Mouse (Mus musculus) limb, embryonic 15.5 days (tissue): ENCODE data around the gene Ndufs7. TPM values are rescaled to one million over a fixed set of nuclear protein-coding genes. Genes with fewer than 3 reads are reported as not detected.

Source experiments
- ATAC-seq: fragments of 200-750 bp; cut with Nextera tagmentation; 2 replicates; pipeline ENCODE4 v1.8.0; 2017; ENCODE audit warnings: low read depth, moderate TSS enrichment; ENCODE audit not compliant: insufficient number of reproducible peaks, low FRiP score, low TSS enrichment
- H3K27ac ChIP-seq: fragments of 300-500 bp; sonication (generic); 2 replicates; pipeline ENCODE4 v1.5.1; 2015; ENCODE audit warnings: moderate library complexity, mild to moderate bottlenecking, inconsistent platforms
- H3K27me3 ChIP-seq: fragments of 300-500 bp; sonication (generic); 2 replicates; pipeline ENCODE4 v1.6.1; 2015; ENCODE audit warnings: inconsistent platforms
- H3K36me3 ChIP-seq: fragments of 300-500 bp; sonication (generic); 2 replicates; pipeline ENCODE4 v1.6.1; 2015; ENCODE audit warnings: inconsistent platforms
- H3K4me1 ChIP-seq: fragments of 300-500 bp; sonication (generic); 2 replicates; pipeline ENCODE4 v1.6.1; 2015; ENCODE audit warnings: inconsistent platforms
- H3K4me2 ChIP-seq: fragments of 300-500 bp; sonication (generic); 2 replicates; pipeline ENCODE4 v1.6.1; 2015; ENCODE audit warnings: mild to moderate bottlenecking, inconsistent platforms
- H3K4me3 ChIP-seq: fragments of 300-500 bp; sonication (generic); 2 replicates; pipeline ENCODE4 v1.5.1; 2015; ENCODE audit warnings: mild to moderate bottlenecking, inconsistent platforms
- H3K9ac ChIP-seq: fragments of 300-500 bp; sonication (generic); 2 replicates; pipeline ENCODE4 v1.6.1; 2015; ENCODE audit warnings: inconsistent platforms
- H3K9me3 ChIP-seq: fragments of 300-500 bp; sonication (generic); 2 replicates; pipeline ENCODE4 v1.6.1; 2016; ENCODE audit warnings: inconsistent platforms
- WGBS: fragments of 180-500 bp; shearing (Covaris S2); methylation state at CpG from one replicate; pipeline ENCODE4 v1.1.7; 2015; 5-methylcytosine and 5-hydroxymethylcytosine counted together
- polyA plus RNA-seq: library from polyadenylated mRNA; unstranded; fragments of >200 nt; fragmentation: Nextera tagmentation; extraction: Ambion mirVana; gene quantifications from 2 replicates; pipeline ENCODE4 v1.2.1, GENCODE M21; 2015

The Ndufs7 gene
- polyA plus RNA-seq, 1 experiment from 2014 or later, result 301 TPM

- peaks cover 59% of the 10 kb centered on the region for H3K4me1 ChIP-seq
- H3K27ac ChIP-seq, result peak overlapping the region; percentile 7; the same call in 1 of the 2 replicates
- no peak overlapping the region for H3K9ac ChIP-seq
- 76% methylated on average over 6 of the region's 6 CpGs for WGBS
- H3K4me3 ChIP-seq, result no peak overlapping the region
- no peaks in the 10 kb centered on the region for H3K9me3 ChIP-seq
- peaks cover 41% of the 10 kb centered on the region for H3K36me3 ChIP-seq
- H3K27me3 ChIP-seq, result no peaks in the 10 kb centered on the region
- H3K4me2 ChIP-seq, result no peak overlapping the region
- ATAC-seq, result no peak
Observed at GRCm38 (mm10) chr10:80270734-80271181, 21.8 kb downstream of the Ndufs7 start.

- ATAC-seq, result no peak
- H3K4me2 ChIP-seq, result no peak overlapping the region
- H3K4me1 ChIP-seq, result peaks cover 53% of the 10 kb centered on the region
- no peaks in the 10 kb centered on the region for H3K9me3 ChIP-seq
- H3K4me3 ChIP-seq, result no peak overlapping the region
- peaks cover 47% of the 10 kb centered on the region for H3K36me3 ChIP-seq
- 79% methylated on average over 5 of the region's 5 CpGs for WGBS
- H3K27me3 ChIP-seq, result no peaks in the 10 kb centered on the region
- no peak overlapping the region for H3K9ac ChIP-seq
- H3K27ac ChIP-seq, result no peak overlapping the region
Observed at GRCm38 (mm10) chr10:80271186-80271843, 22.4 kb downstream of the Ndufs7 start.

GRCm38 (mm10) chr10:80271870-80272585, 23.1 kb downstream of the Ndufs7 start:
- WGBS, result 79% methylated on average over 8 of the region's 8 CpGs

GRCm38 (mm10) chr10:80273847-80274246, 24.9 kb downstream of the Ndufs7 start:
- no peak overlapping the region for H3K9ac ChIP-seq
- 92% methylated on average over 3 of the region's 3 CpGs for WGBS
- ATAC-seq, result no peak
- H3K4me3 ChIP-seq, result no peak overlapping the region
- peaks cover 30% of the 10 kb centered on the region for H3K4me1 ChIP-seq
- H3K27me3 ChIP-seq, result no peaks in the 10 kb centered on the region
- H3K9me3 ChIP-seq, result no peaks in the 10 kb centered on the region
- no peak overlapping the region for H3K4me2 ChIP-seq
- H3K36me3 ChIP-seq, result peaks cover 68% of the 10 kb centered on the region
- H3K27ac ChIP-seq, result no peak overlapping the region

More at GRCm38 (mm10) chr10:80271870-80272585, 23.1 kb downstream of the Ndufs7 start:
- no peaks in the 10 kb centered on the region for H3K9me3 ChIP-seq
- H3K4me3 ChIP-seq, result no peak overlapping the region
- H3K9ac ChIP-seq, result no peak overlapping the region
- H3K27ac ChIP-seq, result no peak overlapping the region
- H3K27me3 ChIP-seq, result no peaks in the 10 kb centered on the region
- H3K36me3 ChIP-seq, result peaks cover 52% of the 10 kb centered on the region
- peaks cover 47% of the 10 kb centered on the region for H3K4me1 ChIP-seq
- no peak for ATAC-seq
- H3K4me2 ChIP-seq, result no peak overlapping the region

DNA sequence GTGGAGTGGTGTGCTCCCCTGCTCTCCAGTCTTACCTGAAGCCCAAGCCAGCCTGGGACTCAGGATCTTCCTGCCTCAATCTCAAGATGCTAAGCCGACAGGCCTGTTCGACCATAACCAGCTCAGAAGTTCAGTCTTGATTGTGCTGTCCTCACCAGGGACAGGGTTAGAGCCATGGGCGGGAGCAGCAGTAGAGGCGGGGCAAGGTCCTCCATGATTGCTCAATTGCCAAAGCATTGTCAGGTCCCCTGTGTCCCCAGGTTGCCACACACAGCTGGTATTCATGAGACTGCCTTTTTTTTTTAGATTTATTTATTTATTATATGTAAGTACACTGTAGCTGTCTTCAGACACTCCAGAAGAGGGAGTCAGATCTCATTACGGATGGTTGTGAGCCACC, 27.3 kb downstream of the Ndufs7 start:
- no peaks in the 10 kb centered on the region for H3K27me3 ChIP-seq
- WGBS, result 91% methylated on average over 5 of the region's 5 CpGs
- peaks cover 11% of the 10 kb centered on the region for H3K4me1 ChIP-seq
- ATAC-seq, result no peak
- no peaks in the 10 kb centered on the region for H3K9me3 ChIP-seq
- H3K4me3 ChIP-seq, result no peak overlapping the region
- H3K4me2 ChIP-seq, result no peak overlapping the region
- H3K9ac ChIP-seq, result no peak overlapping the region
- H3K36me3 ChIP-seq, result peaks cover 85% of the 10 kb centered on the region
- no peak overlapping the region for H3K27ac ChIP-seq

DNA sequence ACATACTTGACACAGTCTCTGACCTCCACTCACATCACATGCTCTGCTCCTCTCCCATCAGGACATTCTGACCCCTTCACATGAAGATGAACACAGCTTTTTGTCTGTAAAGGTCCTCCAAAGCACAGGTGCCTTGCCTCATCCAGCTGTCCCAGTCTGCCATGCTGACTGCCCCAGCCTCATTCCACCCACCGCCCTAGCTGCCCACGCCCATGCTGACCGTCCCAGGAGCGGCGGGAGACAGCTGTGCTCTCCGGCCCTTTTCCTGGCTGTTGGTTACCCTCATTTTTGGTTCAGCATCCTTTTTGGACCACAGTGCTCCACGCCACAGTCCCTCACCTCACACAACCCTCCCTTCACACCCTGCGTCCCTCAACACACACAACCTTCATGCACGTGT, 29.5 kb downstream of the Ndufs7 start:
- Histone ChIP-seq H3K27ac (no peak overlapping the region), H3K36me3 (peaks cover 94% of the 10 kb centered on the region), H3K27me3 (no peaks in the 10 kb centered on the region), H3K9ac (no peak overlapping the region), H3K4me3 (no peak overlapping the region), H3K4me1 (0 out of 2 replicates have a peak, but pooled peaks cover 6% of the 10 kb centered on the region), H3K4me2 (no peak overlapping the region), H3K9me3 (no peaks in the 10 kb centered on the region)
- ATAC-seq, result no peak
- 91% methylated on average over 9 of the region's 9 CpGs for WGBS

- WGBS, result 91% methylated on average over 12 of the region's 12 CpGs
- no peak for ATAC-seq
- 0 out of 2 replicates have a peak, but pooled peaks cover 6% of the 10 kb centered on the region for H3K4me1 ChIP-seq
- H3K36me3 ChIP-seq, result peaks cover 94% of the 10 kb centered on the region
- H3K4me2 ChIP-seq, result no peak overlapping the region
- no peak overlapping the region for H3K27ac ChIP-seq
- no peaks in the 10 kb centered on the region for H3K9me3 ChIP-seq
- H3K4me3 ChIP-seq, result no peak overlapping the region
- no peak overlapping the region for H3K9ac ChIP-seq
- H3K27me3 ChIP-seq, result no peaks in the 10 kb centered on the region
Observed at GRCm38 (mm10) chr10:80279273-80279672, 30.4 kb downstream of the Ndufs7 start.

DNA sequence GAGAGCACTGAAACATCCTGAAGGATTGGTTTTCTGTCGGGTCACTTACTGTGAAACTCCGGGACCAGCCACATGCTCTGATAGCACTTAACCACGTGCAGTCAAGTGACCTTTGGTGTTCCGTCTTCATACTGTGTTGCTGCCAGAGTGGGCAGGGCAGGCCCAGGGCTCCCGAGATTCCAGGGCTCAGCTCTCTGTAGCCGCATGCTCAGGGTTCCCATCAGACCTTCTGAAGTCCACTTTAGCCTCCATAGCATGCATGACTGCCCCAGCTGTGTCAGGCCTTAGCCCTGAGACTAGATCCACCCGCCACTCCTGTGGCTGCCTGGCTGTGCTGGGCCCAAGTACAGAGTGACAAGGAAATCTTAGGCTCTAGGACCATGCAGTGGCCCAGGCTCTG, 32.4 kb downstream of the Ndufs7 start:
- Histone ChIP-seq H3K36me3 (peaks cover 94% of the 10 kb centered on the region), H3K9ac (no peak overlapping the region), H3K9me3 (no peaks in the 10 kb centered on the region), H3K27me3 (no peaks in the 10 kb centered on the region), H3K27ac (no peak overlapping the region), H3K4me2 (no peak overlapping the region), H3K4me1 (0 out of 2 replicates have a peak, but pooled peaks cover 6% of the 10 kb centered on the region), H3K4me3 (no peak overlapping the region)
- 72% methylated on average over 7 of the region's 7 CpGs for WGBS
- ATAC-seq, result no peak

DNA sequence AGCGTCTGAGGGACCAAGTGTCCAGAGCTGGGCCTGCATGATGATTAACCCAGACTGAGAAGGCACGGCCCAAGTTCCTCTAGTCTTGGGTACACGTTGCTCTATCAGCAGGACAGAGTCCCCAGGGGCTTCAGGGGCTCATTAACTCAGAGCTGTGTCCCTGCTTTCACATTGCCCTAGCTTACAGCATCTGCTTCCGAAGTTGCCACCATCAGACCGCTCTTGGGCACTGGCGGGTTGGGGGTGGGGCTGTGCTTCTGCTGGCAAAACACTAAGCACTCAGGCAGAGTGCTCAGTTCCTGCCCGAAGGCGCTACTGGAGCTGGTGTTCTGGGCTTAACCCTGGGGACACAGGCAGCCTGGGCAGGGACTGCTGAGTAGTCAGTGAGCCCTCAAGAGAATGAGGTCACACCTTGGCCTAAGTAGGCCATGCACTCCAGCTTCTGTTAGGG, 33.0 kb downstream of the Ndufs7 start:
- 0 out of 2 replicates have a peak, but pooled peaks cover 6% of the 10 kb centered on the region for H3K4me1 ChIP-seq
- H3K27me3 ChIP-seq, result no peaks in the 10 kb centered on the region
- no peak overlapping the region for H3K9ac ChIP-seq
- no peak for ATAC-seq
- H3K36me3 ChIP-seq, result peaks cover 96% of the 10 kb centered on the region
- H3K4me3 ChIP-seq, result no peak overlapping the region
- WGBS, result 71% methylated on average over 8 of the region's 8 CpGs
- H3K4me2 ChIP-seq, result no peak overlapping the region
- no peak overlapping the region for H3K27ac ChIP-seq
- no peaks in the 10 kb centered on the region for H3K9me3 ChIP-seq

DNA sequence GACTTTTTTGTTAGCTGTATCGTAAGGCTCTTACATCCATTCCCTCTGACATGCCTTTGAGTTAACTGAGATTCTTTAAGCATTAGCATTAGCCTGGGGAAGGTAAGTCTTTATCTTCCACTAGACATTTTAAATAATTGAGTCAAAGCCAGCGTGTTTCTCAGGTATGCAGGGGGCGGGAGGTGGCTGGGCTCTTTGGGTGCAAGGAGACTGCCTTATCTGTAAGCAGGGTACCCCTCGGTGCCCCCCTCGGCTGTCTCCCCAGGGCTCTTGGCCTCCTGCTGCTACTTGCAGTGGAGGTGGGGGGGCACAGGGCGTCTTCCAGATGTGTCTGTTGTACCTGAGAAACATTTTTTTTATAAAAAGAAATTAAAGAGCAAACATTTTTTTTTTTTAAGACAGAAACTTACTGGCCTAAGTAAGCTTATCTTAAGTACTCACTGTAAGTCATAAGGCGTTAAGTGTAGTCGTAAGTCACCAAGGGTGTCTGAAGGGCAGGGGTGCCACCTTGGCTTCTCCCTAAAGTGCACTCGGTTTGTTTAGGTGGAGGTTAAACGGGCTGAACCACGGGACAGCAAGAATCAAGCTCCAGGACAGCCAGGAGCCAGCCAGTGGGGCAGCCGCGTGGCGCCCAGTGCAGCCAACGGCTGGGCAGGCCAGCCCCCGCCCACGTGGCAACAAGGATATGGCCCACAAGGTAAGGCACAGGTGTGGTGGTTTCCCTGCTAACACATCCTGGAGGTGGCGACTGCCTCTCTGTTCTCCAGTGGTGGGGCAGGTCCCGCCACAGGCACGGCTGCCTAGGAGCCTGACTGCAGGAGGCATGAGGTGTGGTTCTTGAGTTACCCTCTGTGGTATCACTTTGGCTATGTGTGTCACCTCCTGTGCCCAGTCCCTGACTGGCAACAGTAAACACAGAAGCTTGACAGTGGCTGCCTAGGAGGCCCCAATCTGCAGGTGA, 33.8 kb downstream of the Ndufs7 start:
- Histone ChIP-seq H3K27me3 (no peaks in the 10 kb centered on the region), H3K36me3 (peaks cover 95% of the 10 kb centered on the region), H3K4me3 (no peak overlapping the region), H3K4me1 (0 out of 2 replicates have a peak, but pooled peaks cover 6% of the 10 kb centered on the region), H3K27ac (0 out of 2 replicates have a peak overlapping the region, but pooled peaks have one; percentile 51), H3K9ac (no peak overlapping the region), H3K9me3 (no peaks in the 10 kb centered on the region), H3K4me2 (no peak overlapping the region)
- WGBS, result 80% methylated on average over 20 of the region's 20 CpGs
- ATAC-seq, result no peak

- no peaks in the 10 kb centered on the region for H3K27me3 ChIP-seq
- H3K36me3 ChIP-seq, result peaks cover 84% of the 10 kb centered on the region
- H3K4me2 ChIP-seq, result no peak overlapping the region
- no peak overlapping the region for H3K4me3 ChIP-seq
- H3K9me3 ChIP-seq, result no peaks in the 10 kb centered on the region
- H3K27ac ChIP-seq, result no peak overlapping the region
- 0 out of 2 replicates have a peak, but pooled peaks cover 6% of the 10 kb centered on the region for H3K4me1 ChIP-seq
- 85% methylated on average over 12 of the region's 15 CpGs for WGBS
- ATAC-seq, result no peak
- no peak overlapping the region for H3K9ac ChIP-seq
Observed at GRCm38 (mm10) chr10:80285222-80286070, 36.5 kb downstream of the Ndufs7 start.
